Mouse (Mus musculus) thymus, adult 2 months (tissue): ENCODE data around the gene Spi1.

ENCODE experiments used
- CTCF ChIP-seq: fragments of 200-500 bp; IDR thresholded peaks from 2 replicates; pipeline ENCODE4 v1.5.1; 2012; ENCODE audit warnings: mild to moderate bottlenecking, control low read depth, low read length, moderate library complexity, borderline replicate concordance; ENCODE audit not compliant: control insufficient read depth, poor library complexity, insufficient read depth; ENCODE audit errors: extremely low read depth
- POLR2A ChIP-seq: fragments of 200-500 bp; IDR thresholded peaks from 2 replicates; pipeline ENCODE4 v1.6.1; 2012; ENCODE audit warnings: mild to moderate bottlenecking, low read length, control low read depth, moderate library complexity; ENCODE audit not compliant: control insufficient read depth, poor library complexity, insufficient read depth; ENCODE audit errors: extremely low read depth

- TF ChIP-seq CTCF (no peak), POLR2A (no peak)
These were observed 19.2 kb upstream of the Spi1 start for GRCm38 (mm10) chr2:91062779-91063606.
